Mouse (Mus musculus) liver, embryonic 12.5 days (tissue): ENCODE results near the gene Dyrk4. TPM values are rescaled to one million over a fixed set of nuclear protein-coding genes. Genes with fewer than 3 reads are reported as not detected.

Experiments
- ATAC-seq: fragments of 200-750 bp; cut with Nextera tagmentation; 2 replicates; pipeline ENCODE4 v1.8.0; 2017; ENCODE audit warnings: moderate number of reproducible peaks, mild to moderate bottlenecking, moderate library complexity
- H3K27ac ChIP-seq: fragments of 300-500 bp; sonication (generic); 2 replicates; pipeline ENCODE4 v1.5.1; 2016; ENCODE audit warnings: mild to moderate bottlenecking
- H3K27me3 ChIP-seq: fragments of 300-500 bp; sonication (generic); replicated peaks from 2 replicates; pipeline ENCODE4 v1.6.1; 2016; ENCODE audit warnings: mild to moderate bottlenecking, moderate library complexity
- H3K36me3 ChIP-seq: fragments of 300-500 bp; sonication (generic); 2 replicates; pipeline ENCODE4 v1.6.1; 2016; ENCODE audit warnings: mild to moderate bottlenecking, moderate library complexity
- H3K4me1 ChIP-seq: fragments of 300-500 bp; sonication (generic); 2 replicates; pipeline ENCODE4 v1.6.1; 2016
- H3K4me2 ChIP-seq: fragments of 300-500 bp; sonication (generic); 2 replicates; pipeline ENCODE4 v1.6.1; 2016; ENCODE audit warnings: mild to moderate bottlenecking, moderate library complexity
- H3K4me3 ChIP-seq: fragments of 300-500 bp; sonication (generic); 2 replicates; pipeline ENCODE4 v1.5.1; 2016; ENCODE audit warnings: mild to moderate bottlenecking, moderate library complexity
- H3K9ac ChIP-seq: fragments of 300-500 bp; sonication (generic); 2 replicates; pipeline ENCODE4 v1.6.1; 2016; ENCODE audit warnings: mild to moderate bottlenecking, moderate library complexity
- H3K9me3 ChIP-seq: fragments of 300-500 bp; sonication (generic); replicated peaks from 2 replicates; pipeline ENCODE4 v1.6.1; 2016; ENCODE audit warnings: mild to moderate bottlenecking, moderate library complexity
- WGBS: fragments of 180-500 bp; shearing (Covaris S2); methylation state at CpG from one replicate; pipeline ENCODE4 v1.1.7; 2016; ENCODE audit not compliant: insufficient replicate concordance; 5-methylcytosine and 5-hydroxymethylcytosine counted together
- polyA plus RNA-seq: library from polyadenylated mRNA; unstranded; fragments of >200 nt; fragmentation: Nextera tagmentation; extraction: Ambion mirVana; gene quantifications from 2 replicates; pipeline ENCODE4 v1.2.1, GENCODE M21; 2016

Dyrk4 gene
- polyA plus RNA-seq, result not detected in 2 replicates

DNA sequence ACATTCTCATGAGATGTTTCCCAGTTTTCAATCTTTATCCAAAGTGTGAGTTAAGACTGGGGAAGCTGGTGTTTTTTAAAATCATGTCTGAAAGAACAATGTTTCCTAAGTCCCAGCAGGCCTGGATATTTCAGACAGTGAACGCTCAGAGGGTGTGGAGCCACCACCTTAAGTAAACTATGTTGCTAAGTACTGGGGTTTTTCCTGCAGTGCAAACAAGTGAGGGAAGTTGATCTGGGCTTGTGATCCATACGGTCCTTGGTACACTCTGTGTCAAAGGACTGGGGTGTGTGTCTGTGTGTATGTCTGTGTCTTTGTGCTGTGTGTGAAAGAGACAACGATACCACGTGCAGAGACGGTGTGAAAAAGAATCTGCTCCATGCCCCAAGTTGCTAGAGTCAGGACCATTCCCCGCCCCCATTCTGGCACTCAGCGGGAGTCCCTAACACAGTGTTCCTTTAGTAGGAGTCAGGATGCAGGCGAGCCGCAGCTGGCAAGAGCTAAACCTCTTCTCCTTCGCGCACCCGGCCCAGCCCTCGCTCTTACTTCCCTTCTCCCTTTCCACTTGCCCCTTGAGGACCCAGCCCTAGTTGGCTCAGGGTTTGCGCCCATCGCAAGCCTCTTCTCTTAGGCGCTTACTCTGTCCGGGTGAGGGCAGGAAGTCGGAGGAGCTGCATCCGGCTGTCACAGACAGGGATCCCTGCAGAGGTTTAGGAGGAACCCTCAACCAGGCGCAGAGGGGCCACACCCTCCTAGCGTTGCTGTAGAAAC is at the start of gene Dyrk4:
Dyrk4 (minus strand) TSS at position 729 of the 771 bp plus-strand sequence.
- Histone ChIP-seq H3K4me2 (peak within 1 kb of the TSS; percentile 35), H3K4me3 (no peak within 1 kb of the TSS)
- 28% methylated on average over 21 of the region's 21 CpGs for WGBS

DNA sequence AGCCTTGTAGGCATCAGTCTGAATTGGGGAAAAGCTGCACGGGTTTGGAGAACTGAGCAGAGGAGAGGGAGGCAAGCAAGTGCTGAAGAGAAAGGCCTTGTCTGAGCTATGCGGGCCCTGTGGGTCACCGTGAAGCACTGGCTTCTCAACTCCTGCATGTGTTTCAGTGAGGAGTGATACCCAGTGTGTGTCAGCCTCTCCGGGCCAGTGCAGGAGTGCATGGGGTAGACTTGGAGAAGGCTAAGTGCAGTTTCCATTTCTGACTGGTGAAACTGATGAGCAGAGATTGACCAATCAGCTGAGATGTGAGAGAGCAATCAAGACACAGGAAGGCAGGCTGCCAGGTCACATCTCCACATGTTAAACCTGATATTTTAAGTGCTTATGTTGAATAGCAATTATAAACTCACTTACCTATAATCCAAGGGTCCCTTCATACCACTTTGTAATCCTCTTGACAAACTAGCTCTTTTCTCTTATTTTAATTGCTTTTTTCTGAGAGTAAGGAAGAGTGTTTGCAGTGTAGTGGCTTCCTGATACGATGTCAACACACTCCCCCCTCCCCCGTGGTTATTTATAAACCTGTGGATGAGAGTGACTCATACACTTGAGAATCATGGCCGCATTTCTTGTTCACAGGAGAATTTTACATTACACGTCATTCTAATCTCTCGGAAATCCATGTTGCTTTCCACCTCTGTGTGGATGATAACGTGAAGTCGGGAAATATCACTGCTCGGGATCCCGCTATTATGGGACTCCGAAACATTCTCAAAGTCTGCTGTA is 44.8 kb upstream of the Dyrk4 start:
- 0 out of 2 replicates have a peak, but pooled peaks cover 2% of the 10 kb centered on the region for H3K4me1 ChIP-seq
- no peak overlapping the region for H3K4me3 ChIP-seq
- no peak overlapping the region for H3K4me2 ChIP-seq
- no peak overlapping the region for H3K27ac ChIP-seq
- H3K36me3 ChIP-seq, result peaks cover 51% of the 10 kb centered on the region
- ATAC-seq, result no peak
- no peaks in the 10 kb centered on the region for H3K27me3 ChIP-seq
- WGBS, result 71% methylated on average over 14 of the region's 14 CpGs
- H3K9me3 ChIP-seq, result no peaks in the 10 kb centered on the region
- H3K9ac ChIP-seq, result no peak overlapping the region

More for the DNA sequence above, at the start of gene Dyrk4:
- no peak within 1 kb of the TSS for H3K27ac ChIP-seq
- peaks cover 52% of the 10 kb centered on the region for H3K36me3 ChIP-seq
- H3K9ac ChIP-seq, result no peak within 1 kb of the TSS
- peak; percentile 36 for ATAC-seq
- H3K9me3 ChIP-seq, result no peaks in the 10 kb centered on the region
- 0 out of 2 replicates have a peak, but pooled peaks cover 5% of the 10 kb centered on the region for H3K4me1 ChIP-seq
- H3K27me3 ChIP-seq, result no peaks in the 10 kb centered on the region; the same call in 1 of the 2 replicates

DNA sequence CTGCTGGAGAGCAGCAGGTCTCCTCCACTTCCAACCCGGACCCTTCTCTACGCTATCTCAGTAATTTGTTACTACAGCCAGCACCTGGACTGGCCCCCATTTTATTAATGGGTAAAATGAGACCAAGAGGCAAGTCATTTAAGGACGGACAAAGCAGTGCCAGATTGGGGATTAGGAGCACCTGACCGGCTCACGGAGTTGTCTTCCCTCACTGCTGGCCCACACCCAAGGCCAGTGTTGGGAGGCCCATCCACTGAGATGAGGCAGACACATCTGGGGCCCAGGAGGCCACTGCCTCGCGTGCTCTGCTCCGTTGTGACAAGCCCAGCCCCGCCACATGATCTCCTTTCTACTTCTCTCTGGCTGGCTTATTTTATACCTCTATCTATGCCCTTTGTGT is 41.8 kb upstream of the Dyrk4 start:
- H3K27ac ChIP-seq, result no peak overlapping the region
- H3K36me3 ChIP-seq, result peaks cover 41% of the 10 kb centered on the region
- no peak overlapping the region for H3K9ac ChIP-seq
- H3K27me3 ChIP-seq, result no peaks in the 10 kb centered on the region
- no peak overlapping the region for H3K4me2 ChIP-seq
- 77% methylated on average over 9 of the region's 9 CpGs for WGBS
- H3K4me3 ChIP-seq, result no peak overlapping the region
- ATAC-seq, result no peak
- no peaks in the 10 kb centered on the region for H3K9me3 ChIP-seq
- H3K4me1 ChIP-seq, result 0 out of 2 replicates have a peak, but pooled peaks cover 3% of the 10 kb centered on the region

DNA sequence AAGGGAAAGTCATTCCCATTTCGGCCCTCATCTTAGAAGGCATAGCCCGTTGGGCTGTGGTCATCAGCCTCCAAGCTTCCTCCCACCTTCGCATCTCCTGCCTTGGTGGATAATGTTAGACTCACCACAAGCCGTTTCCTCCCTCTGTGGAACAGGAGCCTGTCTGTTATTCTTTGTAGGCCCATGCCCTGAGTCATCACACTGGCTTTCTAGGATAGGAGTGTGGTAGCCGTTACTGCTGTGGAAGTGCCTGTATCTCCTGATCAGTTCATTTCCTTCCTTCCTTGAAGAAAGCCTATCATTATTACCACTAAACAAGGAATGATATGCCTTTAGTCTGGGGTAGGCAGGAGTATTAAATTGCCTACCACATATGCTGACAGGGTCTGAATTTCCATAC is 41.1 kb upstream of the Dyrk4 start:
- Histone ChIP-seq H3K4me1 (0 out of 2 replicates have a peak, but pooled peaks cover 3% of the 10 kb centered on the region), H3K27me3 (no peaks in the 10 kb centered on the region), H3K36me3 (peaks cover 43% of the 10 kb centered on the region), H3K9me3 (no peaks in the 10 kb centered on the region), H3K9ac (no peak overlapping the region), H3K27ac (no peak overlapping the region), H3K4me2 (no peak overlapping the region), H3K4me3 (no peak overlapping the region)
- no peak for ATAC-seq
- 30% methylated on average over 5 of the region's 5 CpGs for WGBS

DNA sequence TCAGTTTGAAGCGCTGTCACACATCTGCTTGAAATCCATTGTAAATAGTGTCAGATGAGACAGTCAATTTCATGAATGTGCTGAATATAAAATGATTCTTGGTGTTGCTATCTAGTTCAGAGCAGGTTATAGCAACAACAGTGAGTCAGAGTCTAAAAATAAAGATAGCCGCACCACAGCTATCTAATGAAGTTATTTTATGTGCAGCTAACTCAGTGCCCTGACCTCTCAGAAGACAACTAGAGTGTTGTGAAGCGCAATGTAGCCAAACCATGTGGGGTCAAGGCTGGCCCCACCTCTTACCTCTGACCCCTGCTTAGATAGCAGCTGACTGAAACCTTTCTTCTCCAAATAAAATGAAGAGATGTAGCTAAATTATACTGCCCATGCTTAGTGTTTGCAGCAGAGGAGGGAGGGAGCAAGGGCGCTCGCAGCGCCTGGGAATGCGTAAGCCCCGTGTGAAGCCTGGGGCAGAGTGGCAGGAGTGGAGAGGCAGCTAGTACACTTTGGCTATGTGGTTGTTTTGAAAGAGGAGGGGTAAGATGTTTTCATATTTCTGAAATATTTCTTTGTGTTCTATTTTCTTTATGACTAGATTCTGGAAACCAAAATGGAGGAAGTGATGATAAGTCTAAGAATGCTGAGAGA is 39.9 kb upstream of the Dyrk4 start:
- no peak overlapping the region for H3K4me2 ChIP-seq
- 87% methylated on average over 8 of the region's 8 CpGs for whole genome bisulfite sequencing
- no peak overlapping the region for H3K27ac ChIP-seq
- H3K9ac ChIP-seq, result no peak overlapping the region
- H3K27me3 ChIP-seq, result no peaks in the 10 kb centered on the region
- H3K4me1 ChIP-seq, result 0 out of 2 replicates have a peak, but pooled peaks cover 3% of the 10 kb centered on the region
- no peak overlapping the region for H3K4me3 ChIP-seq
- peaks cover 48% of the 10 kb centered on the region for H3K36me3 ChIP-seq
- ATAC-seq, result no peak
- no peaks in the 10 kb centered on the region for H3K9me3 ChIP-seq

DNA sequence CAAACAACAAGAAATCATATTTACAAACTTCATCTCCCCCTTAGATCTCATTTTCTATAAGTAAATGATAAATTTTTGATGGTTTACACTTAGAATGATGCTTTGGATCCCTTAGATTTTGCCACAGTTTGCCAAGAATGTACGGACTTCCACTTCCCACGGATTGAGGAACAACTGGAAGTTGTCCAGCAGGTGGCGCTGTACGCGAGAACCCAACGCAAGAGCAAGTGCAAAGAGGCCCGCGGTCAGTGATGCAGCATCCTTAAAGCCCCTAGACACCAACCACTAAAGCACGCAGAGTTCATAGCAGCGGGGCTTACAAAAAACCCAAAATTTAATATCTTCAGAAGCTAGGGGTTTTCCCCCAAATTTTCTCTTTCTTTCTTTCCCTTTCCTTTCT is 34.1 kb upstream of the Dyrk4 start:
- H3K27me3 ChIP-seq, result no peaks in the 10 kb centered on the region
- no peak overlapping the region for H3K4me2 ChIP-seq
- no peak for ATAC-seq
- WGBS, result 8% methylated on average over 10 of the region's 10 CpGs
- no peaks in the 10 kb centered on the region for H3K9me3 ChIP-seq
- no peaks in the 10 kb centered on the region for H3K4me1 ChIP-seq
- H3K27ac ChIP-seq, result no peak overlapping the region
- H3K36me3 ChIP-seq, result peaks cover 57% of the 10 kb centered on the region
- H3K4me3 ChIP-seq, result no peak overlapping the region
- H3K9ac ChIP-seq, result no peak overlapping the region

DNA sequence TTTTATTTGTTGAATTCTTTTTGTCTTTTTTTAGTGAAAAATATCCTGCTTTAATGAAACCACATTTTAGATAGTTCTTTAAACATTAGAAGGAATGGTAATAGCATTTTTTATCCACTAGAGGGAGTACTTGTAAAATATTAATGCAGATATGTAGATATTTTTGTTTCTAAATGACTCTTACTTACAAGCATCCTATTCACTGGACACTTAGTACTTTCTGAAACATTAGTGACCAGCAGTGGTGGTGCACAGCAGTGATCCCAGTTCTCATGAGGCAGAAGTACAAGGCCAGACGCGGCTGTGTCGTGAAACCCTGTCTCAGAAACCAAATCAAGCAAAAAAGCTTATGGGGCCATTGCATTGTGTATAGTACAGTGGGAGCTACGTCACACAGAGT is 26.7 kb upstream of the Dyrk4 start:
- Histone ChIP-seq H3K27me3 (no peaks in the 10 kb centered on the region), H3K4me1 (no peaks in the 10 kb centered on the region), H3K9me3 (no peaks in the 10 kb centered on the region), H3K4me2 (no peak overlapping the region), H3K27ac (no peak overlapping the region), H3K36me3 (peaks cover 77% of the 10 kb centered on the region), H3K4me3 (no peak overlapping the region), H3K9ac (no peak overlapping the region)
- ATAC-seq, result no peak
- 88% methylated on average over 4 of the region's 4 CpGs for WGBS

DNA sequence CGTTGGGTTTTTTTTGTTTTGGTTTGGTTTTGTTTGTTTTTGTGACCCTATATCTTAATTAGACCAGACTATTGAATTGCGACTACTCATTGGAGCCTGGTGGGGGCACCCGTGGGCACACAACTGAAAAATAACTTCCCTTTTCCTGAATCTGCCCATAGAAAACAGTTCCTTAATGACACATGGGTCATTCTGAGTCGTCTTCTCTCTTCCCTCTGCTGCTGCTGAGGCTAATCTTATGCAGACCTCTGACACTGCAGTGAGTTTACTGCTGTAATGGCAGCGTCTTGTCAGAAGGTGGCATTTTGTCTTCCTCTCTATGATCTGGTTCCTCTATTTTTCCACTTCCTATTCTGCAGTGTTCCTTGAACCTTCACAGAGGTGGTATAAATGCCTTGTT is 18.8 kb upstream of the Dyrk4 start:
- 1% methylated on average over 5 of the region's 5 CpGs for WGBS
- Histone ChIP-seq H3K27me3 (no peaks in the 10 kb centered on the region), H3K4me1 (peaks cover 36% of the 10 kb centered on the region), H3K9me3 (no peaks in the 10 kb centered on the region), H3K4me3 (peak overlapping the region; percentile 76), H3K27ac (peak overlapping the region; percentile 74), H3K36me3 (peaks cover 41% of the 10 kb centered on the region), H3K9ac (peak overlapping the region; percentile 67), H3K4me2 (peak overlapping the region; percentile 83)
- no peak for ATAC-seq

DNA sequence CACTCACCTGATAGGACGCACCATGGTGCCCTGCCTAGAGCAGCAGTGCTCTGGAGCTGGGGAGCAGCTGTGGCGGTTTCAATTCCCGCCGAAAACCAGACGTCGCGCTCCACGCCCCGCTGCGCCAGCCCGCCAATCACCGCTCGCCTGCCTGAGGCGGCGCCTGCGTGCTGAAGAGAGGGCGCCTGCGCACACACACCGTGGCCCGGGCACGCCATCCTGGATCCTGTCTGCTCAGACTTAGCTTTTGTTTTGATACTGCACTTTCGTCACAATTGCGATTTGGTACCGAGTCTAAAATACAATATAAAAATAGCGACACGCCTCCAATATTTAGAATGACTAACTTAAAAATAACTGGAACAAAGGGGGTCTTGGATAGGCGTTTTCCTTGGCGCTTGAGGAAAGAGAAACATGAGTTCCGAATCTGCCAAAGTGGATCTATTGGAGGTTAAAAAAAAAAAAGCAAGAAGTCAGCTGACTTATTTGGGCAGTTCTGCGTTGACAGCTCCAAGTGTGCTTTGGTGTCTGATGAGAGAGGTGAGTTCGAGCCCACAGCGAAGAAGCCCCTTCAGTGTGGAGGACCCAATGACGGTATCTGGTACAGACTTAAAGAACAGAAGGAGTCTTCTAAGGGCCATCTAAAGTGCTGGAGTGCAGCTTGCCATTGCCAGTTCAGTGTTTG is 18.0 kb upstream of the Dyrk4 start, which contains the start of the genes Rad51ap1 and D6Wsu163e:
Rad51ap1 (minus strand) TSS at position 101 of the 685 bp plus-strand sequence.
D6Wsu163e (plus strand) TSS at position 476 of the 685 bp plus-strand sequence.
- peaks cover 36% of the 10 kb centered on the region for H3K4me1 ChIP-seq
- H3K4me3 ChIP-seq, result peak within 1 kb of the TSS; percentile 76
- peaks cover 38% of the 10 kb centered on the region for H3K36me3 ChIP-seq
- no peaks in the 10 kb centered on the region for H3K9me3 ChIP-seq
- H3K27me3 ChIP-seq, result no peaks in the 10 kb centered on the region
- H3K4me2 ChIP-seq, result peak within 1 kb of the TSS; percentile 83
- peak within 1 kb of the TSS; percentile 85 for H3K27ac ChIP-seq
- under 1% methylated on average over 33 of the region's 33 CpGs for WGBS
- peak; percentile 98 for ATAC-seq
- H3K9ac ChIP-seq, result peak within 1 kb of the TSS; percentile 88

DNA sequence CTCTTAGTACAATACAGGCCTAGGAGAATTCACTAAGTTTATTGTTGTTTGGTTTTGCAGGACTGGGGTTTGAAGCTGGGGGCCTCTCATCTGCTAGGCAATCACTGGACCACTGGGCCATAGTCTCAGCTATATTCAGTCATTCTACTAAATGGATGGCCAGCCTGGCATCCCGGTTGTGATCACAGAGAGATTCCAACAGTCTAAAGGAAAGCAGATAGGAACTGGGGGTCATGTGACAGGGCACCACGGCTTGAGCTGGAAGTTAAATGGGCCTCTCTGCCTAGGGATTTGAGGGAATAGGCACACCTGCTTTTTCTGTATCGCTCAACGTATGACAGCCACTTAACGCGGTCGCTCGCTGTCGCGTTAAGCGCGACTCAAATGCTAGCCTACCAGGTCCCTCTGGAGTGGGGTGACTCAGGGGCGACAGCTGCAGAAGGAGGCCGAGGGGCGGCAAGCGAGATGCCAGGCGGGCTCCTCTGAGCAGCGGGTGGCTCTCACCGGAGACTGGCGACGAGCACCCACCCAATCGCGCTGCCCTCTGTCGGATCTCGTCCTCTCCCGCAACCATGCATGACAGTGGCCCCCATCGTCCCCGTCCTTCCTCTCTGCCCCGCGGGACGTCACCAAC is 17.3 kb upstream of the Dyrk4 start:
- WGBS, result 2% methylated on average over 31 of the region's 31 CpGs
- Histone ChIP-seq H3K4me3 (peak overlapping the region; percentile 76), H3K9ac (peak overlapping the region; percentile 88), H3K27me3 (no peaks in the 10 kb centered on the region), H3K9me3 (no peaks in the 10 kb centered on the region), H3K36me3 (peaks cover 39% of the 10 kb centered on the region), H3K4me2 (peak overlapping the region; percentile 83), H3K4me1 (peaks cover 36% of the 10 kb centered on the region), H3K27ac (peak overlapping the region; percentile 85)
- peak; percentile 61; the same call in 1 of the 2 replicates for ATAC-seq

DNA sequence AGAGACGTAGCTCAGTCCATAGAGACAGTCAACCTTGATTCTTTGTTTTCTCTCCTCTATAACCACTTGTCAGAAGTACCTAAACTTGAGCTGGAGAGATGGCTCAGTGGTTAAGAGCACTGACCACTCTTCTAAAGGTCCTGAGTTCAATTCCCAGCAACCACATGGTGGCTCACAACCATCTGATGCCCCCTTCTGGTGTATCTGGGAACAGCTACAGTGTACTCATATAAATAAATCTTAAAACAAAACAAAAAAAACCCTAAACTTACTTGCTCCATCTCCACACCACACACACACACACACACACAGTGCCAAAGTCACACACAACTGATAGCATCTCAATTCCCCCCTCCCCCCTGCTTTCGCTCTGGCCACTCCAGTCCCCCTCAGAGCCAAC is 16.4 kb upstream of the Dyrk4 start:
- H3K27ac ChIP-seq, result no peak overlapping the region
- WGBS, result 48% methylated on average over 2 of the region's 2 CpGs
- no peaks in the 10 kb centered on the region for H3K9me3 ChIP-seq
- H3K27me3 ChIP-seq, result no peaks in the 10 kb centered on the region
- ATAC-seq, result no peak
- peak overlapping the region; percentile 88 for H3K9ac ChIP-seq
- peak overlapping the region; percentile 76 for H3K4me3 ChIP-seq
- peak overlapping the region; percentile 83 for H3K4me2 ChIP-seq
- peaks cover 40% of the 10 kb centered on the region for H3K36me3 ChIP-seq
- H3K4me1 ChIP-seq, result peaks cover 36% of the 10 kb centered on the region
